Mouse (Mus musculus) myocyte (in vitro differentiated cells): Measurements from ENCODE around the gene Hist1h1c. TPM values are rescaled to one million over a fixed set of nuclear protein-coding genes. Genes with fewer than 3 reads are reported as not detected.
A peak's percentile ranks its signal among the peaks of the same experiment; 100 is the strongest.

ENCODE experiments used
- H3K27me3 ChIP-seq: one replicate; pipeline ENCODE4 v1.6.1; 2011; ENCODE audit not compliant: control insufficient read depth, insufficient read depth, insufficient read length
- H3K36me3 ChIP-seq: one replicate; pipeline ENCODE4 v1.6.1; 2011; ENCODE audit not compliant: control insufficient read depth, insufficient read depth
- H3K4me2 ChIP-seq: one replicate; pipeline ENCODE4 v1.6.1; 2011; ENCODE audit warnings: low read depth, control low read depth
- H3K4me3 ChIP-seq: one replicate; pipeline ENCODE4 v1.5.1; 2011; ENCODE audit warnings: mild to moderate bottlenecking, control low read depth, moderate library complexity
- H3K79me2 ChIP-seq: one replicate; pipeline ENCODE4 v1.6.1; 2011; ENCODE audit not compliant: control insufficient read depth, insufficient read depth
- H3ac ChIP-seq: one replicate; pipeline ENCODE4 v1.6.1; 2011; ENCODE audit not compliant: control insufficient read depth, insufficient read length
- CEBPB ChIP-seq: IDR thresholded peaks from 2 replicates; pipeline ENCODE4 v1.6.1; 2011; ENCODE audit warnings: mild to moderate bottlenecking, moderate library complexity; ENCODE audit not compliant: poor library complexity, insufficient read depth, severe bottlenecking
- E2F4 ChIP-seq: IDR thresholded peaks from one replicate; pipeline ENCODE4 v1.6.1; 2011; ENCODE audit warnings: mild to moderate bottlenecking, control low read depth, moderate library complexity; ENCODE audit not compliant: insufficient read depth
- MAX ChIP-seq: IDR thresholded peaks from one replicate; pipeline ENCODE4 v1.6.1; 2011; ENCODE audit warnings: low read depth, mild to moderate bottlenecking, control low read depth
- MYOD1 ChIP-seq, 3 experiments: IDR thresholded peaks; one replicate each; pipeline ENCODE4 v1.6.1; 2011; ENCODE audit warnings: control low read depth in 2 of 3, low read depth in 2 of 3, mild to moderate bottlenecking in 2 of 3, moderate library complexity in 1 of 3; ENCODE audit not compliant: insufficient read length in 2 of 3, control insufficient read depth in 1 of 3
- MYOG ChIP-seq, 3 experiments: IDR thresholded peaks; one replicate each; pipeline ENCODE4 v1.6.1; 2011; ENCODE audit warnings: control low read depth in 2 of 3, low read depth in 2 of 3, mild to moderate bottlenecking in 2 of 3; ENCODE audit not compliant: insufficient read length in 2 of 3, control insufficient read depth in 1 of 3, insufficient read depth in 1 of 3
- POLR2A ChIP-seq: IDR thresholded peaks from one replicate; pipeline ENCODE4 v1.6.1; 2011; ENCODE audit warnings: low read depth, mild to moderate bottlenecking, control low read depth, moderate library complexity; ENCODE audit not compliant: insufficient read length
- POLR2AphosphoS2 ChIP-seq: IDR thresholded peaks from one replicate; pipeline ENCODE4 v1.6.1; 2011; ENCODE audit warnings: low read depth, control low read depth; ENCODE audit not compliant: insufficient read length
- REST ChIP-seq: IDR thresholded peaks from one replicate; pipeline ENCODE4 v1.6.1; 2011; ENCODE audit warnings: mild to moderate bottlenecking, control low read depth, moderate library complexity; ENCODE audit not compliant: insufficient read depth, insufficient read length
- SRF ChIP-seq: IDR thresholded peaks from one replicate; pipeline ENCODE4 v1.6.1; 2011; ENCODE audit warnings: low read depth; ENCODE audit not compliant: control insufficient read depth, insufficient read length
- TCF12 ChIP-seq: IDR thresholded peaks from one replicate; pipeline ENCODE4 v1.6.1; 2011; ENCODE audit warnings: mild to moderate bottlenecking, control low read depth; ENCODE audit not compliant: poor library complexity, insufficient read depth, severe bottlenecking
- TCF3 ChIP-seq: IDR thresholded peaks from one replicate; pipeline ENCODE4 v1.6.1; 2011; ENCODE audit warnings: low read depth, control low read depth; ENCODE audit not compliant: insufficient read length
- USF1 ChIP-seq: IDR thresholded peaks from one replicate; pipeline ENCODE4 v1.6.1; 2011; ENCODE audit warnings: low read depth, mild to moderate bottlenecking, control low read depth, moderate library complexity
- polyA plus RNA-seq: library from polyadenylated mRNA; unstranded; fragments of >200 nt; fragmentation: generic; extraction: Trizol; gene quantifications from one replicate; pipeline ENCODE4 v1.2.1, GENCODE M21; 2012; ENCODE audit warnings: missing spikeins

Hist1h1c gene
- polyA plus RNA-seq, 1 experiment, result 273 TPM

- Histone ChIP-seq H3K27me3 (no peaks in the 10 kb centered on the region), H3ac (no peak overlapping the region), H3K4me3 (peak overlapping the region; percentile 15), H3K79me2 (no peaks in the 10 kb centered on the region), H3K36me3 (no peaks in the 10 kb centered on the region), H3K4me2 (peak overlapping the region; percentile 70)
- TF ChIP-seq CEBPB, result no peak
- no peak for TF ChIP-seq USF1
- TF ChIP-seq TCF12, result no peak
- TF ChIP-seq TCF3, result no peak
- TF ChIP-seq POLR2A, result no peak
- TF ChIP-seq REST, result no peak
- no peak for TF ChIP-seq MAX
- no peak for TF ChIP-seq SRF
- no peak for TF ChIP-seq MYOG (IDR thresholded peaks at IDR 0.05; ENCODE audit: control insufficient read depth in 1 of 3, insufficient read depth in 1 of 3, insufficient read length in 2 of 3, low read depth in 2 of 3)
- TF ChIP-seq MYOD1 (IDR thresholded peaks at IDR 0.05; ENCODE audit: control insufficient read depth in 1 of 3, insufficient read length in 2 of 3, low read depth in 2 of 3), result no peak
- no peak for TF ChIP-seq E2F4
- no peak for TF ChIP-seq POLR2AphosphoS2
Measured at GRCm38 (mm10) chr13:23753314-23754078, 14.9 kb downstream of the Hist1h1c start.

- Histone ChIP-seq H3K79me2 (no peaks in the 10 kb centered on the region), H3ac (no peak overlapping the region), H3K4me3 (no peak overlapping the region), H3K36me3 (no peaks in the 10 kb centered on the region), H3K4me2 (no peak overlapping the region), H3K27me3 (no peaks in the 10 kb centered on the region)
- TF ChIP-seq CEBPB (no peak), MYOG (IDR thresholded peaks at IDR 0.05; ENCODE audit: control insufficient read depth in 1 of 3, insufficient read depth in 1 of 3, insufficient read length in 2 of 3, low read depth in 2 of 3) (no peak), SRF (no peak), POLR2A (no peak), E2F4 (no peak), TCF3 (no peak), MAX (no peak), USF1 (no peak), MYOD1 (IDR thresholded peaks at IDR 0.05; ENCODE audit: control insufficient read depth in 1 of 3, insufficient read length in 2 of 3, low read depth in 2 of 3) (no peak), POLR2AphosphoS2 (no peak), TCF12 (no peak), REST (no peak)
Measured at GRCm38 (mm10) chr13:23755000-23755399, 16.4 kb downstream of the Hist1h1c start.

GRCm38 (mm10) chr13:23756790-23757189, 18.2 kb downstream of the Hist1h1c start, which contains the start of gene Hist1h4b:
Gene Hist1h4b (plus strand): TSS chr13:23757013.
- no peaks in the 10 kb centered on the region for H3K79me2 ChIP-seq
- H3K36me3 ChIP-seq, result no peaks in the 10 kb centered on the region
- H3K4me3 ChIP-seq, result no peak within 1 kb of the TSS
- no peaks in the 10 kb centered on the region for H3K27me3 ChIP-seq
- H3K4me2 ChIP-seq, result peak within 1 kb of the TSS; percentile 75
- TF ChIP-seq POLR2AphosphoS2, result peak; percentile 95
- no peak for TF ChIP-seq MYOD1 (IDR thresholded peaks at IDR 0.05; ENCODE audit: control insufficient read depth in 1 of 3, insufficient read length in 2 of 3, low read depth in 2 of 3)
- TF ChIP-seq MAX, result no peak
- no peak for TF ChIP-seq CEBPB
- TF ChIP-seq REST, result no peak
- no peak for TF ChIP-seq TCF3
- no peak for TF ChIP-seq SRF
- TF ChIP-seq POLR2A, result peak; percentile 85
- TF ChIP-seq E2F4, result no peak
- TF ChIP-seq USF1, result no peak
- TF ChIP-seq TCF12, result no peak
- no peak for TF ChIP-seq MYOG (IDR thresholded peaks at IDR 0.05; ENCODE audit: control insufficient read depth in 1 of 3, insufficient read depth in 1 of 3, insufficient read length in 2 of 3, low read depth in 2 of 3)
- H3ac ChIP-seq, result no peak within 1 kb of the TSS

- TF ChIP-seq MAX (no peak), POLR2AphosphoS2 (peak; percentile 90), POLR2A (peak; percentile 69)
- no peaks in the 10 kb centered on the region for H3K79me2 ChIP-seq
- no peaks in the 10 kb centered on the region for H3K36me3 ChIP-seq
- H3ac ChIP-seq, result no peak overlapping the region
- H3K4me3 ChIP-seq, result no peak overlapping the region
- no peaks in the 10 kb centered on the region for H3K27me3 ChIP-seq
- H3K4me2 ChIP-seq, result peak overlapping the region; percentile 75
Measured at GRCm38 (mm10) chr13:23757211-23757773, 18.7 kb downstream of the Hist1h1c start.
